Mouse (Mus musculus) thymus, adult 2 months (tissue): ENCODE data around the gene Trpv2.

Experiments used
- CTCF ChIP-seq: fragments of 200-500 bp; IDR thresholded peaks from 2 replicates; pipeline ENCODE4 v1.5.1; 2012; ENCODE audit warnings: mild to moderate bottlenecking, control low read depth, low read length, moderate library complexity, borderline replicate concordance; ENCODE audit not compliant: control insufficient read depth, poor library complexity, insufficient read depth; ENCODE audit errors: extremely low read depth
- POLR2A ChIP-seq: fragments of 200-500 bp; IDR thresholded peaks from 2 replicates; pipeline ENCODE4 v1.6.1; 2012; ENCODE audit warnings: mild to moderate bottlenecking, low read length, control low read depth, moderate library complexity; ENCODE audit not compliant: control insufficient read depth, poor library complexity, insufficient read depth; ENCODE audit errors: extremely low read depth

DNA sequence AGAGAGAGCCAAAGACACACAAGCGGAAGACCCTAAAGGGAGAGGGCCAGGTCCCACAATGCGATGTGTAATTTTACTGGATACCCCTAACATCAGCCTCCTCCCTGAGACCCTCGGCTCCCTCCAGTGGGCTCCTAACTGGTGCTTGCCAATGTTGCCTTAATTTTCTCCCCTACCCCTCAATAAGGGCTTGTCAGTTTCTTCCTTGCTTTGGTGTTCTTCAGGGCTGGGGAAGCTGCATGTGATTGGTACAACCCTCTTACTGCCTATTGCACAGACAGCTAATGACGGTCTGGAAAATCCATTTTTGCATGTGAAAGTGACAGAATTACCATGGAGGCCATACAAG is 72.2 kb downstream of the Trpv2 start:
- TF ChIP-seq CTCF: no peak
- TF ChIP-seq POLR2A: no peak
